Mouse (Mus musculus): ENCODE measurements around the gene Pank3.

The Pank3 gene

GRCm38 (mm10) chr11:35769188-35769745, at the start of gene Pank3:
Gene Pank3 (plus strand): TSS chr11:35769484.
- DNase-seq = peak; percentile 99

GRCm38 (mm10) chr11:35723876-35724275, 45.4 kb upstream of the Pank3 start:
- no peak for DNase-seq

GRCm38 (mm10) chr11:35726341-35726846, 42.9 kb upstream of the Pank3 start:
- no peak for DNase-seq

GRCm38 (mm10) chr11:35728200-35728599, 41.1 kb upstream of the Pank3 start:
- no peak for DNase-seq

- DNase-seq = no peak
These were observed 40.1 kb upstream of the Pank3 start for GRCm38 (mm10) chr11:35729186-35729585.

GRCm38 (mm10) chr11:35732366-35732765, 36.9 kb upstream of the Pank3 start:
- DNase-seq = no peak

- no peak for DNase-seq
These were observed 32.5 kb upstream of the Pank3 start for GRCm38 (mm10) chr11:35736817-35737216.

GRCm38 (mm10) chr11:35737262-35737661, 32.0 kb upstream of the Pank3 start:
- no peak for DNase-seq

- no peak for DNase-seq
These were observed 31.2 kb upstream of the Pank3 start for GRCm38 (mm10) chr11:35738102-35738501.

- DNase-seq = no peak
These were observed 25.7 kb upstream of the Pank3 start for GRCm38 (mm10) chr11:35743586-35743985.

GRCm38 (mm10) chr11:35744571-35744970, 24.7 kb upstream of the Pank3 start:
- no peak for DNase-seq

- DNase-seq = no peak
These were observed 18.7 kb upstream of the Pank3 start for GRCm38 (mm10) chr11:35750578-35750977.

GRCm38 (mm10) chr11:35754906-35755418, 14.3 kb upstream of the Pank3 start:
- no peak for DNase-seq

- no peak for DNase-seq
These were observed 13.7 kb upstream of the Pank3 start for GRCm38 (mm10) chr11:35755546-35755945.

GRCm38 (mm10) chr11:35756411-35757303, 12.6 kb upstream of the Pank3 start:
- no peak for DNase-seq

GRCm38 (mm10) chr11:35760001-35760626, 9.2 kb upstream of the Pank3 start:
- DNase-seq = no peak

GRCm38 (mm10) chr11:35760627-35761003, 8.7 kb upstream of the Pank3 start:
- no peak for DNase-seq

- DNase-seq = no peak
These were observed 2.4 kb upstream of the Pank3 start for GRCm38 (mm10) chr11:35766845-35767244.

GRCm38 (mm10) chr11:35769746-35770437, 608 bp downstream of the Pank3 start:
- DNase-seq = no peak

- DNase-seq = no peak
These were observed 1.6 kb downstream of the Pank3 start for GRCm38 (mm10) chr11:35770741-35771504.

- DNase-seq = no peak
These were observed 6.3 kb downstream of the Pank3 start for GRCm38 (mm10) chr11:35775606-35776005.

- DNase-seq = no peak
These were observed 7.2 kb downstream of the Pank3 start for GRCm38 (mm10) chr11:35776452-35776851.

All from embryo, embryonic 11 days (tissue).